10 mouse cellular contexts compared by ENCODE assay signal in genomic region chr7:6285366-6285765, GRCm38 (mm10). TPM values are rescaled to one million over a fixed set of nuclear protein-coding genes. Genes with fewer than 3 reads are reported as not detected.
A peak's percentile ranks its signal among the peaks of the same experiment; 100 is the strongest.
DNase-seq lines count a peak whose midpoint lies in the region; ATAC-seq and TF ChIP-seq lines count a peak whose summit lies in the region.
"Had no signal": no experiment of that assay in that cellular context is flagged by ENCODE, and none has a peak within 500 bp of the region (broad histone marks: within the 10 kb centered on the region; RNA-seq: fewer than 3 reads in every experiment).

No protein-coding gene starts in this region.

- no peaks in the 10 kb centered on the region for H3K27me3 ChIP-seq in neural tube, embryonic 12.5 days (replicated peaks)
- no peaks in the 10 kb centered on the region for H3K27me3 ChIP-seq in limb, embryonic 14.5 days (ENCODE audit: control insufficient read depth, insufficient read depth, low read length)
- no peaks in the 10 kb centered on the region for H3K27me3 ChIP-seq in stomach, embryonic 15.5 days (replicated peaks)

- intact Hi-C loops in gastrocnemius, adult 2 months (cut with DNase I), result loop anchor here (5.0 to 10.0 kb wide), 3 partner anchors 79 to 1781 kb away; partner anchors contain the start of genes Fiz1, Ppp1r12c, Zfp524 and Zfp78
- intact Hi-C loops in gastrocnemius, postnatal 36 days (cut with DNase I), result loop anchor here (5.0 to 10.0 kb wide), 2 partner anchors 47 to 111 kb away; partner anchors contain the start of genes Zfp444 and Zfp583
- intact Hi-C loops in left cerebral cortex, postnatal 36 days (cut with DNase I), result loop anchor here (5.0 to 10.0 kb wide), 2 partner anchors 47 to 161 kb away; partner anchors contain the start of gene Zfp583

- peak overlapping the region; percentile 74; the same call in 1 of the 2 replicates for H3K4me2 ChIP-seq in neural tube, embryonic 12.5 days (replicated peaks)
- H3K4me2 ChIP-seq in limb, embryonic 14.5 days (replicated peaks; ENCODE audit: low read depth, low read length, severe bottlenecking), result peak overlapping the region; percentile 72; the same call in 1 of the 2 replicates
- H3K4me2 ChIP-seq in stomach, embryonic 15.5 days, result peak overlapping the region; percentile 79; the same call in 1 of the 2 replicates

- no peak for DNase-seq in gastrocnemius, adult 2 months
- no peak for DNase-seq in gastrocnemius, postnatal 36 days
- DNase-seq in neural tube, embryonic 10.5 days (ENCODE audit: extremely low spot score, low spot score), result no peak
- no peak for DNase-seq in limb, embryonic 14.5 days (ENCODE audit: low spot score)
- no peak for DNase-seq in left cerebral cortex, postnatal 36 days (ENCODE audit: low spot score in 2 of 2)
- no peak for DNase-seq in layer of hippocampus, postnatal 36 days

- peaks cover 13% of the 10 kb centered on the region; the same call in 1 of the 2 replicates for H3K4me1 ChIP-seq in neural tube, embryonic 12.5 days
- peaks cover 6% of the 10 kb centered on the region; the same call in 1 of the 2 replicates for H3K4me1 ChIP-seq in limb, embryonic 14.5 days (ENCODE audit: control insufficient read depth, insufficient read depth, low read length)
- peaks cover 4% of the 10 kb centered on the region; the same call in 1 of the 2 replicates for H3K4me1 ChIP-seq in stomach, embryonic 15.5 days

- WGBS in neural tube, embryonic 12.5 days, result 91% methylated on average over 6 of the region's 6 CpGs
- WGBS in limb, embryonic 14.5 days, result 85% methylated on average over 6 of the region's 6 CpGs
- 84% methylated on average over 6 of the region's 6 CpGs for WGBS in stomach, embryonic 15.5 days

- peak overlapping the region; percentile 87 for H3K27ac ChIP-seq in gastrocnemius, adult 2 months
- H3K27ac ChIP-seq in neural tube, embryonic 12.5 days, result no peak overlapping the region
- peak overlapping the region; percentile 74; the same call in 1 of the 2 replicates for H3K27ac ChIP-seq in limb, embryonic 14.5 days (replicated peaks; ENCODE audit: low read depth, low read length)
- H3K27ac ChIP-seq in stomach, embryonic 15.5 days, result no peak overlapping the region

- no peak for TF ChIP-seq POLR2A in limb, embryonic 14.5 days (IDR thresholded peaks at IDR 0.05; ENCODE audit: borderline replicate concordance, extremely low read depth, insufficient read depth, insufficient read length)

- H3K9me3 ChIP-seq in neural tube, embryonic 12.5 days, result no peaks in the 10 kb centered on the region
- H3K9me3 ChIP-seq in limb, embryonic 14.5 days (ENCODE audit: control insufficient read depth, low read length), result no peaks in the 10 kb centered on the region
- no peaks in the 10 kb centered on the region for H3K9me3 ChIP-seq in stomach, embryonic 15.5 days

- TF ChIP-seq CTCF in gastrocnemius, adult 2 months (IDR thresholded peaks at IDR 0.05), result no peak

- no peaks in the 10 kb centered on the region for H3K36me3 ChIP-seq in neural tube, embryonic 12.5 days
- no peaks in the 10 kb centered on the region; the same call in 1 of the 2 replicates for H3K36me3 ChIP-seq in limb, embryonic 14.5 days (ENCODE audit: control insufficient read depth, insufficient read depth, low read length)
- no peaks in the 10 kb centered on the region; the same call in 1 of the 2 replicates for H3K36me3 ChIP-seq in stomach, embryonic 15.5 days

- H3K4me3 ChIP-seq in gastrocnemius, adult 2 months, result no peak overlapping the region
- no peak overlapping the region for H3K4me3 ChIP-seq in neural tube, embryonic 12.5 days
- no peak overlapping the region; the same call in 1 of the 2 replicates for H3K4me3 ChIP-seq in limb, embryonic 14.5 days (replicated peaks; ENCODE audit: low read length)
- H3K4me3 ChIP-seq in stomach, embryonic 15.5 days (replicated peaks), result no peak overlapping the region; the same call in 1 of the 2 replicates

- H3K9ac ChIP-seq in neural tube, embryonic 12.5 days, result no peak overlapping the region
- no peak overlapping the region for H3K9ac ChIP-seq in limb, embryonic 14.5 days (ENCODE audit: low read depth, low read length, severe bottlenecking)
- H3K9ac ChIP-seq in stomach, embryonic 15.5 days, result no peak overlapping the region

- no peak for ATAC-seq in neural tube, embryonic 12.5 days (ENCODE audit: low FRiP score, low read depth)
- ATAC-seq in limb, embryonic 14.5 days (ENCODE audit: low FRiP score, low read depth), result no peak
- no peak for ATAC-seq in stomach, embryonic 15.5 days (ENCODE audit: insufficient read depth, low FRiP score, low read depth)

RNA-seq across cellular contexts. Expression of gene Zfp667, which starts 1.0 kb away (rescaled TPM):
- total RNA-seq in gastrocnemius, adult 2 months (2021), result 1 to 10 TPM; 3.2 to 3.8 TPM
- 1 to 10 TPM; 3.5 to 3.6 TPM for total RNA-seq in gastrocnemius, postnatal 36 days (2021)
- 15.1 and 15.4 TPM in 2 replicates for polyA plus RNA-seq in neural tube, embryonic 12.5 days (2016; fragmentation: Nextera tagmentation; extraction: Ambion mirVana)
- polyA plus RNA-seq in limb, embryonic 14.5 days (2012; rRNA removed), result 3.7 and 4.7 TPM in 2 replicates
- 8.4 and 8.5 TPM in 2 replicates for polyA plus RNA-seq in limb, embryonic 14.5 days (2014; fragmentation: Nextera tagmentation; extraction: Ambion mirVana)
- 8.1 and 9.3 TPM in 2 replicates for polyA plus RNA-seq in stomach, embryonic 15.5 days (2015; fragmentation: Nextera tagmentation; extraction: Ambion mirVana)
- 10 to 100 TPM; 10.4 to 11.1 TPM for total RNA-seq in left cerebral cortex, postnatal 36 days (2021)
- 10 to 100 TPM; 17.6 to 19.0 TPM for total RNA-seq in layer of hippocampus, postnatal 36 days (2021)

RNA-seq across cellular contexts. Expression of gene Epp13, which starts 32.9 kb away (rescaled TPM):
- not detected for total RNA-seq in gastrocnemius, adult 2 months (2021)
- not detected for total RNA-seq in gastrocnemius, postnatal 36 days (2021)
- polyA plus RNA-seq in neural tube, embryonic 12.5 days (2016; fragmentation: Nextera tagmentation; extraction: Ambion mirVana), result not detected in 2 replicates
- polyA plus RNA-seq in limb, embryonic 14.5 days (2012; rRNA removed), result not detected in 2 replicates
- not detected in 2 replicates for polyA plus RNA-seq in limb, embryonic 14.5 days (2014; fragmentation: Nextera tagmentation; extraction: Ambion mirVana)
- polyA plus RNA-seq in stomach, embryonic 15.5 days (2015; fragmentation: Nextera tagmentation; extraction: Ambion mirVana), result not detected in 2 replicates
- not detected for total RNA-seq in left cerebral cortex, postnatal 36 days (2021)
- total RNA-seq in layer of hippocampus, postnatal 36 days (2021), result not detected
- total RNA-seq: gastrocnemius, postnatal 4 days; left cerebral cortex, postnatal 14 days had no signal

RNA-seq across cellular contexts. Expression of gene Zfp583, which starts 45.7 kb away (rescaled TPM):
- 1 to 10 TPM in 1 of 2 experiments, under 1 TPM in 1; 0.31 to 1.2 TPM for total RNA-seq in gastrocnemius, adult 2 months (2021)
- total RNA-seq in gastrocnemius, postnatal 36 days (2021), result under 1 TPM; 0.46 to 0.49 TPM
- polyA plus RNA-seq in neural tube, embryonic 12.5 days (2016; fragmentation: Nextera tagmentation; extraction: Ambion mirVana), result 8.0 and 10.1 TPM in 2 replicates
- 6.1 and 6.2 TPM in 2 replicates for polyA plus RNA-seq in limb, embryonic 14.5 days (2012; rRNA removed)
- 5.4 and 6.4 TPM in 2 replicates for polyA plus RNA-seq in limb, embryonic 14.5 days (2014; fragmentation: Nextera tagmentation; extraction: Ambion mirVana)
- 4.5 and 4.8 TPM in 2 replicates for polyA plus RNA-seq in stomach, embryonic 15.5 days (2015; fragmentation: Nextera tagmentation; extraction: Ambion mirVana)
- 10 to 100 TPM in 1 of 2 experiments, 1 to 10 TPM in 1; 9.0 to 11.2 TPM for total RNA-seq in left cerebral cortex, postnatal 36 days (2021)
- total RNA-seq in layer of hippocampus, postnatal 36 days (2021), result 10 to 100 TPM; 10.4 to 13.1 TPM

RNA-seq across cellular contexts. Expression of gene Gm3854, which starts 58.2 kb away (rescaled TPM):
- under 1 TPM; 0.45 to 0.51 TPM for total RNA-seq in gastrocnemius, adult 2 months (2021)
- total RNA-seq in gastrocnemius, postnatal 36 days (2021), result under 1 TPM; 0.18 to 0.32 TPM
- polyA plus RNA-seq in neural tube, embryonic 12.5 days (2016; fragmentation: Nextera tagmentation; extraction: Ambion mirVana), result 3.7 and 5.2 TPM in 2 replicates
- 1.4 and 1.9 TPM in 2 replicates for polyA plus RNA-seq in limb, embryonic 14.5 days (2012; rRNA removed)
- polyA plus RNA-seq in limb, embryonic 14.5 days (2014; fragmentation: Nextera tagmentation; extraction: Ambion mirVana), result 1.1 and 1.9 TPM in 2 replicates
- 1.6 and 2.7 TPM in 2 replicates for polyA plus RNA-seq in stomach, embryonic 15.5 days (2015; fragmentation: Nextera tagmentation; extraction: Ambion mirVana)
- total RNA-seq in left cerebral cortex, postnatal 36 days (2021), result 1 to 10 TPM; 5.4 to 7.8 TPM
- total RNA-seq in layer of hippocampus, postnatal 36 days (2021), result 1 to 10 TPM; 6.0 to 8.0 TPM

Comparison
In these comparisons a context has a peak if more than half of its experiments do, and no peak if none do; other contexts are left out.
1. H3K27ac ChIP-seq: peak in gastrocnemius, adult 2 months (single experiment) and limb, embryonic 14.5 days (single experiment); none in neural tube, embryonic 12.5 days (single experiment) and stomach, embryonic 15.5 days (single experiment).
2. RNA of gene Zfp583, which starts 45.7 kb away (total RNA-seq): 10.4 to 13.1 TPM in layer of hippocampus, postnatal 36 days and 9.0 to 11.2 TPM in left cerebral cortex, postnatal 36 days; 0.31 to 1.2 TPM in gastrocnemius, adult 2 months and 0.46 to 0.49 TPM in gastrocnemius, postnatal 36 days; every median in the first group is over 4 times any median in the second.
3. Peak in every context shown above with its lines, with median percentiles within 50 percentile points of each other: H3K4me2 ChIP-seq.